Mouse (Mus musculus): ENCODE measurements at regions not wholly inside any gene's neighbourhood (a gene's known extent, or its start where the extent isn't known, plus 50 kb on each side); places are given as distances from the start of the nearest gene placed in this dataset.

GRCm38 (mm10) chr3:70105561-70105960, 98.1 kb downstream of the Otol1 start:
- H3K4me2 ChIP-seq (ENCODE audit: low read depth, low read length, poor library complexity, severe bottlenecking) = no peak overlapping the region
- H3K36me3 ChIP-seq (ENCODE audit: insufficient read depth, low read length) = no peaks in the 10 kb centered on the region
- no peaks in the 10 kb centered on the region; the same call in 1 of the 2 replicates for H3K27me3 ChIP-seq (ENCODE audit: insufficient read depth, low read length)
- H3K9me3 ChIP-seq (ENCODE audit: low read length) = no peaks in the 10 kb centered on the region
- TF ChIP-seq CTCF (IDR thresholded peaks at IDR 0.05) = no peak
- no peak overlapping the region for H3K9ac ChIP-seq (replicated peaks; ENCODE audit: low read length, poor library complexity, severe bottlenecking)
- no peak overlapping the region for H3K4me3 ChIP-seq (ENCODE audit: low read depth, low read length)
- peak; percentile 61 for DNase-seq (ENCODE audit: low spot score)
- WGBS = 74% methylated on average over 1 of the region's 1 CpGs
- ATAC-seq (ENCODE audit: low FRiP score) = no peak
- no peaks in the 10 kb centered on the region for H3K4me1 ChIP-seq (ENCODE audit: insufficient read depth, low read length)
- no peak overlapping the region for H3K27ac ChIP-seq (ENCODE audit: low read depth, low read length)

GRCm38 (mm10) chr3:70106141-70106540, 98.7 kb downstream of the Otol1 start:
- DNase-seq (ENCODE audit: low spot score) (peak; percentile 75), ATAC-seq (ENCODE audit: low FRiP score) (no peak)
- Histone ChIP-seq H3K4me2 (ENCODE audit: low read depth, low read length, poor library complexity, severe bottlenecking) (no peak overlapping the region), H3K36me3 (ENCODE audit: insufficient read depth, low read length) (no peaks in the 10 kb centered on the region), H3K4me1 (ENCODE audit: insufficient read depth, low read length) (no peaks in the 10 kb centered on the region), H3K27me3 (ENCODE audit: insufficient read depth, low read length) (no peaks in the 10 kb centered on the region; the same call in 1 of the 2 replicates), H3K9ac (replicated peaks; ENCODE audit: low read length, poor library complexity, severe bottlenecking) (no peak overlapping the region), H3K4me3 (ENCODE audit: low read depth, low read length) (no peak overlapping the region), H3K27ac (ENCODE audit: low read depth, low read length) (no peak overlapping the region), H3K9me3 (ENCODE audit: low read length) (no peaks in the 10 kb centered on the region)
- no peak for TF ChIP-seq CTCF (IDR thresholded peaks at IDR 0.05)
- 73% methylated on average over 2 of the region's 2 CpGs for WGBS

GRCm38 (mm10) chr3:70126212-70126611, 118.8 kb downstream of the Otol1 start:
- no peak for ATAC-seq (ENCODE audit: low FRiP score)
- Histone ChIP-seq H3K4me3 (ENCODE audit: low read depth, low read length) (no peak overlapping the region), H3K9me3 (ENCODE audit: low read length) (no peaks in the 10 kb centered on the region), H3K9ac (replicated peaks; ENCODE audit: low read length, poor library complexity, severe bottlenecking) (no peak overlapping the region), H3K27ac (ENCODE audit: low read depth, low read length) (no peak overlapping the region), H3K4me1 (ENCODE audit: insufficient read depth, low read length) (no peaks in the 10 kb centered on the region), H3K36me3 (ENCODE audit: insufficient read depth, low read length) (no peaks in the 10 kb centered on the region), H3K4me2 (ENCODE audit: low read depth, low read length, poor library complexity, severe bottlenecking) (no peak overlapping the region), H3K27me3 (ENCODE audit: insufficient read depth, low read length) (no peaks in the 10 kb centered on the region)
- TF ChIP-seq CTCF (IDR thresholded peaks at IDR 0.05) = no peak
- no peak for DNase-seq (ENCODE audit: low spot score)
- 91% methylated on average over 1 of the region's 1 CpGs for WGBS

- Histone ChIP-seq H3K36me3 (ENCODE audit: insufficient read depth, low read length) (no peaks in the 10 kb centered on the region), H3K4me2 (ENCODE audit: low read depth, low read length, poor library complexity, severe bottlenecking) (no peak overlapping the region), H3K4me3 (ENCODE audit: low read depth, low read length) (no peak overlapping the region), H3K27me3 (ENCODE audit: insufficient read depth, low read length) (no peaks in the 10 kb centered on the region), H3K4me1 (ENCODE audit: insufficient read depth, low read length) (no peaks in the 10 kb centered on the region), H3K27ac (ENCODE audit: low read depth, low read length) (no peak overlapping the region), H3K9ac (replicated peaks; ENCODE audit: low read length, poor library complexity, severe bottlenecking) (no peak overlapping the region), H3K9me3 (ENCODE audit: low read length) (no peaks in the 10 kb centered on the region)
- no peak for TF ChIP-seq CTCF (IDR thresholded peaks at IDR 0.05)
- DNase-seq (ENCODE audit: low spot score) = no peak
- no peak for ATAC-seq (ENCODE audit: low FRiP score)
- 82% methylated on average over 8 of the region's 8 CpGs for WGBS
Measured at GRCm38 (mm10) chr3:70130241-70131029, 123.0 kb downstream of the Otol1 start.

GRCm38 (mm10) chr3:70134963-70135362, 127.5 kb downstream of the Otol1 start:
- ATAC-seq (ENCODE audit: low FRiP score) = no peak
- no peak overlapping the region for H3K9ac ChIP-seq (replicated peaks; ENCODE audit: low read length, poor library complexity, severe bottlenecking)
- no peaks in the 10 kb centered on the region for H3K27me3 ChIP-seq (ENCODE audit: insufficient read depth, low read length)
- H3K4me2 ChIP-seq (ENCODE audit: low read depth, low read length, poor library complexity, severe bottlenecking) = no peak overlapping the region
- no peak overlapping the region for H3K4me3 ChIP-seq (ENCODE audit: low read depth, low read length)
- H3K27ac ChIP-seq (ENCODE audit: low read depth, low read length) = no peak overlapping the region
- whole genome bisulfite sequencing = 63% methylated on average over 2 of the region's 2 CpGs
- H3K9me3 ChIP-seq (ENCODE audit: low read length) = no peaks in the 10 kb centered on the region
- no peaks in the 10 kb centered on the region for H3K36me3 ChIP-seq (ENCODE audit: insufficient read depth, low read length)
- no peaks in the 10 kb centered on the region for H3K4me1 ChIP-seq (ENCODE audit: insufficient read depth, low read length)
- TF ChIP-seq CTCF (IDR thresholded peaks at IDR 0.05) = no peak
- peak; percentile 42 for DNase-seq (ENCODE audit: low spot score)

GRCm38 (mm10) chr3:70138488-70138887, 131.1 kb downstream of the Otol1 start:
- H3K36me3 ChIP-seq (ENCODE audit: insufficient read depth, low read length) = no peaks in the 10 kb centered on the region
- H3K4me3 ChIP-seq (ENCODE audit: low read depth, low read length) = no peak overlapping the region
- DNase-seq (ENCODE audit: low spot score) = no peak

More at GRCm38 (mm10) chr3:70138488-70138887, 131.1 kb downstream of the Otol1 start:
- no peak for TF ChIP-seq CTCF (IDR thresholded peaks at IDR 0.05)
- no peaks in the 10 kb centered on the region for H3K4me1 ChIP-seq (ENCODE audit: insufficient read depth, low read length)
- H3K9ac ChIP-seq (replicated peaks; ENCODE audit: low read length, poor library complexity, severe bottlenecking) = no peak overlapping the region
- no peak overlapping the region for H3K4me2 ChIP-seq (ENCODE audit: low read depth, low read length, poor library complexity, severe bottlenecking)
- no peaks in the 10 kb centered on the region for H3K9me3 ChIP-seq (ENCODE audit: low read length)
- H3K27me3 ChIP-seq (ENCODE audit: insufficient read depth, low read length) = no peaks in the 10 kb centered on the region
- H3K27ac ChIP-seq (ENCODE audit: low read depth, low read length) = no peak overlapping the region
- ATAC-seq (ENCODE audit: low FRiP score) = no peak
- WGBS = 57% methylated on average over 2 of the region's 2 CpGs
